Mouse (Mus musculus): ENCODE measurements at regions not wholly inside any gene's neighbourhood (a gene's known extent, or its start where the extent isn't known, plus 50 kb on each side); places are given as distances from the start of the nearest gene placed in this dataset.
A peak's percentile ranks its signal among the peaks of the same experiment; 100 is the strongest.

DNA sequence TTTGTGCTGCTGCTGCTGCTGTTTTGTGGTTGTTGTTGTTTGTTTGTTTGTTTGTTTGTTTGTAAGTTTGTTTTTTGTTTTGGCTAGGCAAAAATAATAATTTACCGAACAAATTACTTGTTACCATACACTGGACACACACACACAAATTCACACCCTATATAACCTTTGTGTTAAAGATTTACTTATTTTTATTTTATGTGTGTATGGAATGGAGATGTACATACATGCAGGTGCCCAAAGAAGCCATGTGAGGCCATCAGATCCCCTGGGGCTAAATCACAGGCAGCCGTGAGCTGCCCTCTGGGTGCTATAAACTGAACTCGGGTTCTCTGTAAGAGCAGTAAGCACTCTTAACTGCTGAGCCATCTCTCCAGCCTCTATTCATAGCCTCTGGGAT lies 56.0 kb downstream of the Pttg1 start:
- TF ChIP-seq CTCF (IDR thresholded peaks at IDR 0.05; ENCODE audit: control insufficient read depth, insufficient read depth, insufficient replicate concordance, low read depth, low read length) = no peak
- TF ChIP-seq POLR2A (IDR thresholded peaks at IDR 0.05; ENCODE audit: control insufficient read depth, low read depth, low read length) = no peak
- no peaks in the 10 kb centered on the region for H3K27me3 ChIP-seq (ENCODE audit: control insufficient read depth, insufficient read depth, low read length)
- no peak overlapping the region for H3K4me3 ChIP-seq (ENCODE audit: control insufficient read depth, low read depth, low read length)
- no peak overlapping the region for H3K27ac ChIP-seq (ENCODE audit: control insufficient read depth, insufficient read depth, low read depth, low read length)
- peaks cover 2% of the 10 kb centered on the region; the same call in 1 of the 2 replicates for H3K4me1 ChIP-seq (ENCODE audit: control insufficient read depth, insufficient read depth, low read length)
- H3K36me3 ChIP-seq (ENCODE audit: control insufficient read depth, insufficient read depth, low read length) = no peaks in the 10 kb centered on the region

DNA sequence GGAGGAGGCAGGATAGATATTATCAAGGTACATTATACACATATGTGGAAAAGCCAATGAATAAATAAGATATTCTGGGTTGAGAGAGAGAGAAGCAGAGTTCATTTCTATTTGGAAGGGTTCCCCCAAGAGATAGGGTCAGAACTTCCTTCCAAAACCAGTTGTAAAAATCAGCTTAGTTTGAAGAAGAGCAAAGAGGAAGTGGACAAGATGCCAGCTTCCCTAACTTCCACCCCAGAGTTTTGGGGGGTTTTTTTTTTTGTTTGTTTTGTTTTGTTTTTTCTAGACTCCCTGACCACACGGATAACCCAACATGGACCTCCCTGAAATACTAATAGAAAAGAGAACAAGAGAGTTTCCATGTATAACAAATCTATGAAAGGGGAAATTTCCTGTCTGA lies 57.7 kb downstream of the Pttg1 start:
- Histone ChIP-seq H3K4me3 (ENCODE audit: control insufficient read depth, low read depth, low read length) (no peak overlapping the region), H3K27ac (ENCODE audit: control insufficient read depth, insufficient read depth, low read depth, low read length) (no peak overlapping the region), H3K36me3 (ENCODE audit: control insufficient read depth, insufficient read depth, low read length) (no peaks in the 10 kb centered on the region), H3K27me3 (ENCODE audit: control insufficient read depth, insufficient read depth, low read length) (no peaks in the 10 kb centered on the region), H3K4me1 (ENCODE audit: control insufficient read depth, insufficient read depth, low read length) (peaks cover 2% of the 10 kb centered on the region; the same call in 1 of the 2 replicates)
- TF ChIP-seq CTCF (IDR thresholded peaks at IDR 0.05; ENCODE audit: control insufficient read depth, insufficient read depth, insufficient replicate concordance, low read depth, low read length) (no peak), POLR2A (IDR thresholded peaks at IDR 0.05; ENCODE audit: control insufficient read depth, low read depth, low read length) (no peak)

DNA sequence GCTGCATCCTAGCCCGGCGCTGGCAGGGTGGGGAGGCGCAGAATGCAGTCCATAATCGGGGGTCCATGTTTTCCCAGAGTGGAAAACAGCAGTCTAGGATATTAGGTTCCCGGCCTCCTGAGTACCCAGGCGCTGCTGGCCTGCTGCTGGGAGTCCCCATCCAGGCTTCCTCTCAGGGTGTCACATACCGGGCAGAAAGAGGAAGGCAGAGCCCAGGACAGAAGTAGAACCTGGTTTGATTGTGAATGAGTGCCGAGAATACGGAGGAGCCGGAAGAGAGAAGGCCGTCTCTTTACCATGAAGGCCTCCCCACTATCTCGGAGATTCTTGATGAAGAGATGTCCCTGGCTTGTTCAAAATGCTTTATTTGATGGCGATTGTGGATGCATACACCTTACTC lies 64.2 kb downstream of the Pttg1 start:
- H3K36me3 ChIP-seq (ENCODE audit: control insufficient read depth, insufficient read depth, low read length) = no peaks in the 10 kb centered on the region
- no peak overlapping the region for H3K4me3 ChIP-seq (ENCODE audit: control insufficient read depth, low read depth, low read length)
- H3K27ac ChIP-seq (ENCODE audit: control insufficient read depth, insufficient read depth, low read depth, low read length) = no peak overlapping the region
- no peaks in the 10 kb centered on the region for H3K27me3 ChIP-seq (ENCODE audit: control insufficient read depth, insufficient read depth, low read length)
- peaks cover 3% of the 10 kb centered on the region for H3K4me1 ChIP-seq (ENCODE audit: control insufficient read depth, insufficient read depth, low read length)
- TF ChIP-seq POLR2A (IDR thresholded peaks at IDR 0.05; ENCODE audit: control insufficient read depth, low read depth, low read length) (no peak), CTCF (IDR thresholded peaks at IDR 0.05; ENCODE audit: control insufficient read depth, insufficient read depth, insufficient replicate concordance, low read depth, low read length) (no peak)

- no peaks in the 10 kb centered on the region for H3K27me3 ChIP-seq (ENCODE audit: control insufficient read depth, insufficient read depth, low read length)
- peaks cover 3% of the 10 kb centered on the region for H3K4me1 ChIP-seq (ENCODE audit: control insufficient read depth, insufficient read depth, low read length)
- TF ChIP-seq CTCF (IDR thresholded peaks at IDR 0.05; ENCODE audit: control insufficient read depth, insufficient read depth, insufficient replicate concordance, low read depth, low read length) = no peak
- H3K36me3 ChIP-seq (ENCODE audit: control insufficient read depth, insufficient read depth, low read length) = no peaks in the 10 kb centered on the region
- no peak overlapping the region for H3K4me3 ChIP-seq (ENCODE audit: control insufficient read depth, low read depth, low read length)
- H3K27ac ChIP-seq (ENCODE audit: control insufficient read depth, insufficient read depth, low read depth, low read length) = no peak overlapping the region
Observed at GRCm38 (mm10) chr11:43358390-43359291, 67.4 kb downstream of the Pttg1 start.

GRCm38 (mm10) chr11:43353602-43354001 lies 72.4 kb downstream of the Pttg1 start:
- Histone ChIP-seq H3K36me3 (ENCODE audit: control insufficient read depth, insufficient read depth, low read length) (no peaks in the 10 kb centered on the region), H3K27me3 (ENCODE audit: control insufficient read depth, insufficient read depth, low read length) (no peaks in the 10 kb centered on the region), H3K4me1 (ENCODE audit: control insufficient read depth, insufficient read depth, low read length) (no peaks in the 10 kb centered on the region), H3K27ac (ENCODE audit: control insufficient read depth, insufficient read depth, low read depth, low read length) (no peak overlapping the region), H3K4me3 (ENCODE audit: control insufficient read depth, low read depth, low read length) (peak overlapping the region; percentile 68; the same call in 1 of the 2 replicates)
- TF ChIP-seq CTCF (IDR thresholded peaks at IDR 0.05; ENCODE audit: control insufficient read depth, insufficient read depth, insufficient replicate concordance, low read depth, low read length) (no peak), POLR2A (IDR thresholded peaks at IDR 0.05; ENCODE audit: control insufficient read depth, low read depth, low read length) (no peak)

GRCm38 (mm10) chr11:43353030-43353429 lies 73.0 kb downstream of the Pttg1 start:
- Histone ChIP-seq H3K27ac (ENCODE audit: control insufficient read depth, insufficient read depth, low read depth, low read length) (no peak overlapping the region), H3K27me3 (ENCODE audit: control insufficient read depth, insufficient read depth, low read length) (no peaks in the 10 kb centered on the region), H3K36me3 (ENCODE audit: control insufficient read depth, insufficient read depth, low read length) (no peaks in the 10 kb centered on the region), H3K4me1 (ENCODE audit: control insufficient read depth, insufficient read depth, low read length) (no peaks in the 10 kb centered on the region), H3K4me3 (ENCODE audit: control insufficient read depth, low read depth, low read length) (peak overlapping the region; percentile 68)
- TF ChIP-seq POLR2A (IDR thresholded peaks at IDR 0.05; ENCODE audit: control insufficient read depth, low read depth, low read length) (no peak), CTCF (IDR thresholded peaks at IDR 0.05; ENCODE audit: control insufficient read depth, insufficient read depth, insufficient replicate concordance, low read depth, low read length) (no peak)

DNA sequence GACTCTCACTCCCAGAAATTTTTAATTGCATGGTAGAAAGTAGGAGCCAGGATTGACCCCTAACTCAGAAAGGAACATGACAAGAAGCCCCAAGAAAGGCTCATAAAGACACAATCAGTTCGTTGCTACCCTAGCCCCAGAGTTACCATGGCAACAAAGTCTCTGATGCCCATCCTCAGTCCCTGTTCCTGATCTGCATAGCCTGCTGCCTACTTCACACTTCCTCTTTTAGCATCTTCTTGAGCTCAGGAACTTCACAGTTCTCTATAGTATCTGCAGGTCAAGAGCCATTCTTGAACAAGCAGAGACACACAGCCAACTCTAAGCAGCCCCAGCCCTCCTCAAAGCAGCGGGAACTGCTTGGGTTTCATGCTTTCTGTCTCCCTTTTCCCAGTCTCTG lies 74.2 kb downstream of the Pttg1 start:
- no peaks in the 10 kb centered on the region for H3K36me3 ChIP-seq (ENCODE audit: control insufficient read depth, insufficient read depth, low read length)
- no peaks in the 10 kb centered on the region for H3K27me3 ChIP-seq (ENCODE audit: control insufficient read depth, insufficient read depth, low read length)
- peak overlapping the region; percentile 70 for H3K4me3 ChIP-seq (ENCODE audit: control insufficient read depth, low read depth, low read length)
- no peaks in the 10 kb centered on the region for H3K4me1 ChIP-seq (ENCODE audit: control insufficient read depth, insufficient read depth, low read length)
- no peak overlapping the region for H3K27ac ChIP-seq (ENCODE audit: control insufficient read depth, insufficient read depth, low read depth, low read length)
- TF ChIP-seq POLR2A (IDR thresholded peaks at IDR 0.05; ENCODE audit: control insufficient read depth, low read depth, low read length) = no peak
- TF ChIP-seq CTCF (IDR thresholded peaks at IDR 0.05; ENCODE audit: control insufficient read depth, insufficient read depth, insufficient replicate concordance, low read depth, low read length) = no peak
